Mouse (Mus musculus): Measurements from ENCODE around the gene Elmod2.

Gene Elmod2

DNA sequence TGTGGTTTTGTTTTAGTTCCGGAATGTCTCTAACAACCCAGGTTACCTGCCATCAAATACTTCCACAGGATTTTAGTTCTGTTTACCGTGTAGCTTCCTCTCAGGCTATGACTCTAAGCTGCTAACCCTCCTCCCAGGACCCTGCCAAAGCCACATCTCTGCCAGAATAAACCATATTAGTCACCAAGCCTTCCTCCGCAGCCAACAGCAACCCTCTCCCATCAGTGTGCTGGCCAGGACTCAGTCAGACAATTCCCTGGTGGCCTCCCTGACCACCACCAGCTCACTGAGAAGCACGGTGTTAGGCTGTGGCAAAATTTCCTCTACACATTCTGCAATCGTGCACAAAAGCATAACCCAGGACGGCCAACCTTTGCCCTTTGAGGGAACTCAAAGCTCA lies 53.9 kb downstream of the Elmod2 start:
- peak; percentile 61 for DNase-seq (ENCODE audit: inconsistent ontology term)

GRCm38 (mm10) chr8:83274470-83274869 lies 57.8 kb downstream of the Elmod2 start:
- DNase-seq (ENCODE audit: inconsistent ontology term): no peak

DNA sequence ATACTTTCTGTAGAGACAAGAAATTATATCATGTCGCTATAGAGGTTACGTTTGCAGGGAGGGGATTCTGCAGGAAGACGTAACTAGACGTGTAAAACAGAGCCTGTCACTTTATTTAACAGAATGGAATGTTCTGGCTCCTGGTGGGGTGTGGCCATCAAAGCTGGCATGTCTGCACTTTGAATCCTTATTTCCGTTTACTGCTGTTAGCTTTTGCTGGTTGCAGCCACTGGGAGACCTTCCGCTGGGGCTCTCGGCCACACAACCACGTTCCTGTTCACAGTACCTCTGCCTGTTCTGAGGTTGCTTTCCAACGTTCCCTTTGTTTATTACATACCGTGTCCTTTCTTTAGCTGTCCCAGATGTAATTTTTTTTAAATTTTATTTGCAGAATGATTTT lies 59.8 kb downstream of the Elmod2 start:
- no peak for DNase-seq (ENCODE audit: inconsistent ontology term)

- no peak for DNase-seq (ENCODE audit: inconsistent ontology term)
Observed at GRCm38 (mm10) chr8:83271172-83271571, 61.1 kb downstream of the Elmod2 start.
